Comparison of ENCODE assay signal across 14 mouse cellular contexts in the genomic region with DNA sequence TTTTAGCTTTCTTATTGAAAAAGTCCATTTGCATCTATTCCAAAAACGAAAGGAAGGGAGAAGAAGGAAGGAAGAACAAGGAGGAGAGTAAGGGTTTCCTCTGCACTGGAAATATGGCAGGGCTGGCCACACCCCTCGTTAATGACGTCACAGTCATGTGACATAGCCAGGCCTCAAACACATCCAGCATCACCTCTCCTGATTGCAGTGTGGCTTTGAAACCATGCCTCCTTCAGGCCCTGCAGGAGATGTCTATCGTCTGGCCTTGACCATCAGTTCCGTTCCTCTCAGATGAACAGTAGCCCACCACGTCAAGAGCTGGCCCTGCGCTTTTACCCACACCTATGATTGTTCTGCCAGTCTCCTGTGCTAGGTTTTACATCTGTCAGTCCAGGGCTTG. TPM values are rescaled to one million over a fixed set of nuclear protein-coding genes. Genes with fewer than 3 reads are reported as not detected.
DNase-seq lines count a peak whose midpoint lies in the region; ATAC-seq lines count a peak whose summit lies in the region.
"Had no signal": no experiment of that assay in that cellular context is flagged by ENCODE, and none has a peak within 500 bp of the region (broad histone marks: within the 10 kb centered on the region; RNA-seq: fewer than 3 reads in every experiment).

No protein-coding gene starts in this region.

- no peaks in the 10 kb centered on the region for H3K4me1 ChIP-seq in neural tube, embryonic 12.5 days
- no peaks in the 10 kb centered on the region for H3K4me1 ChIP-seq in neural tube, embryonic 15.5 days
- H3K4me1 ChIP-seq: liver, embryonic 15.5 days had no signal

- no peak overlapping the region for H3K4me3 ChIP-seq in neural tube, embryonic 12.5 days
- H3K4me3 ChIP-seq in neural tube, embryonic 15.5 days (replicated peaks), result no peak overlapping the region
- H3K4me3 ChIP-seq: liver, embryonic 15.5 days; megakaryocyte, embryonic 14.5 days had no signal

- WGBS in neural tube, embryonic 12.5 days, result 79% methylated on average over 7 of the region's 7 CpGs
- WGBS in neural tube, embryonic 15.5 days, result 76% methylated on average over 7 of the region's 7 CpGs

- H3K27ac ChIP-seq in neural tube, embryonic 12.5 days, result no peak overlapping the region
- no peak overlapping the region for H3K27ac ChIP-seq in neural tube, embryonic 15.5 days (replicated peaks)
- H3K27ac ChIP-seq: hindbrain, postnatal 0 days; kidney, postnatal 0 days; liver, embryonic 15.5 days had no signal

- H3K9me3 ChIP-seq in neural tube, embryonic 12.5 days, result no peaks in the 10 kb centered on the region
- H3K9me3 ChIP-seq in neural tube, embryonic 15.5 days (replicated peaks), result no peaks in the 10 kb centered on the region
- H3K9me3 ChIP-seq: liver, embryonic 15.5 days had no signal

- no peaks in the 10 kb centered on the region for H3K27me3 ChIP-seq in neural tube, embryonic 12.5 days (replicated peaks)
- H3K27me3 ChIP-seq in neural tube, embryonic 15.5 days (replicated peaks), result no peaks in the 10 kb centered on the region
- H3K27me3 ChIP-seq: liver, embryonic 15.5 days; megakaryocyte, embryonic 14.5 days had no signal

- DNase-seq in ES-CJ7 (ENCODE audit: low read depth, low spot score) (peak; percentile 38), ZHBTc4 (ENCODE audit: low read depth, low spot score) (peak; percentile 53)
- DNase-seq in naive thymus-derived CD4-positive, alpha-beta T cell, adult 2 months (ENCODE audit: low read depth), result peak; percentile 36
- DNase-seq in urinary bladder, postnatal 4 days (ENCODE audit: low spot score in 2 of 2), result no peak
- no peak for DNase-seq in urinary bladder, adult 18-20 months (ENCODE audit: low spot score in 2 of 2)

- H3K9ac ChIP-seq in neural tube, embryonic 12.5 days, result no peak overlapping the region
- no peak overlapping the region for H3K9ac ChIP-seq in neural tube, embryonic 15.5 days (replicated peaks)
- H3K9ac ChIP-seq: forebrain, postnatal 0 days; liver, embryonic 15.5 days had no signal

- 0 out of 2 replicates have a peak, but pooled peaks have one; percentile 25 for ATAC-seq in neural tube, embryonic 12.5 days (ENCODE audit: low FRiP score, low read depth)
- no peak for ATAC-seq in neural tube, embryonic 15.5 days (ENCODE audit: low FRiP score)

- H3K36me3 ChIP-seq in neural tube, embryonic 12.5 days, result no peaks in the 10 kb centered on the region
- no peaks in the 10 kb centered on the region for H3K36me3 ChIP-seq in neural tube, embryonic 15.5 days
- H3K36me3 ChIP-seq: liver, embryonic 15.5 days had no signal

- no peak overlapping the region for H3K4me2 ChIP-seq in neural tube, embryonic 12.5 days (replicated peaks)
- H3K4me2 ChIP-seq in neural tube, embryonic 15.5 days, result no peak overlapping the region
- H3K4me2 ChIP-seq: liver, embryonic 15.5 days had no signal

RNA-seq across cellular contexts. Expression of a gene that starts 7.8 kb away (rescaled TPM):
- 0.70 and 1.2 TPM in 2 replicates for polyA plus RNA-seq in neural tube, embryonic 12.5 days (2016; fragmentation: Nextera tagmentation; extraction: Ambion mirVana)
- polyA plus RNA-seq in neural tube, embryonic 15.5 days (2015; fragmentation: Nextera tagmentation; extraction: Ambion mirVana), result 2.7 and 3.2 TPM in 2 replicates
- polyA plus RNA-seq: spleen, adult 2 months had no signal

RNA-seq across cellular contexts. Expression of a gene that starts 40.5 kb away (rescaled TPM):
- polyA plus RNA-seq in neural tube, embryonic 12.5 days (2016; fragmentation: Nextera tagmentation; extraction: Ambion mirVana), result 0.29 TPM in 1 of 2 replicates, not detected in the other
- polyA plus RNA-seq in neural tube, embryonic 15.5 days (2015; fragmentation: Nextera tagmentation; extraction: Ambion mirVana), result 1.0 and 1.5 TPM in 2 replicates
- polyA plus RNA-seq: forebrain, postnatal 0 days; gonadal fat pad, adult 2 months; hindbrain, postnatal 0 days; kidney, postnatal 0 days; liver, embryonic 15.5 days; spleen, adult 2 months had no signal

Comparison
In these comparisons a context has a peak if more than half of its experiments do, and no peak if none do; other contexts are left out.
1. DNase-seq: peak in ES-CJ7 (single experiment), ZHBTc4 (single experiment) and naive thymus-derived CD4-positive, alpha-beta T cell, adult 2 months (single experiment); none in urinary bladder, postnatal 4 days (0 of 2) and urinary bladder, adult 18-20 months (0 of 2).